In genomic region chr8:89677266-89677665, GRCm38 (mm10) we compare ENCODE assay signal across 28 mouse cellular contexts.
DNase-seq lines count a peak whose midpoint lies in the region.
"Had no signal": no experiment of that assay in that cellular context is flagged by ENCODE, and none has a peak within 500 bp of the region (broad histone marks: within the 10 kb centered on the region; RNA-seq: fewer than 3 reads in every experiment).

No protein-coding gene starts in this region.

- peak overlapping the region; percentile 58 for H3K27ac ChIP-seq in limb, embryonic 10.5 days
- H3K27ac ChIP-seq: forebrain, embryonic 12.5 days; hindbrain, embryonic 13.5 days; kidney, postnatal 0 days; liver, embryonic 12.5 days; midbrain, embryonic 12.5 days; neural tube, embryonic 15.5 days; stomach, postnatal 0 days had no signal

- DNase-seq in embryo, embryonic 10 days (ENCODE audit: low spot score) = peak; percentile 27
- DNase-seq in embryo, embryonic 9.5 days (ENCODE audit: extremely low spot score) = no peak
- DNase-seq in left cerebral cortex, postnatal 4 days = peak; percentile 66
- no peak for DNase-seq in left cerebral cortex, adult 18-20 months (ENCODE audit: low spot score in 2 of 2)
- peak; percentile 51 for DNase-seq in limb, embryonic 10.5 days (ENCODE audit: low spot score)
- no peak for DNase-seq in kidney, adult 9 months
- DNase-seq in kidney, postnatal 14 days = no peak
- DNase-seq: adrenal gland, postnatal 10 days; cerebellum, adult 11 months; cerebellum, adult 9-11 months; gastrocnemius, postnatal 25 days; heart, adult 18-20 months; heart, postnatal 36 days; kidney, adult 18-20 months; layer of hippocampus, postnatal 36 days; liver, postnatal 0 days; lung, postnatal 36 days; right cerebral cortex, postnatal 4 days; thymus, adult 2 months; thymus, postnatal 36 days had no signal

- H3K4me1 ChIP-seq in limb, embryonic 10.5 days = peaks cover 21% of the 10 kb centered on the region
- H3K4me1 ChIP-seq: liver, embryonic 12.5 days had no signal

- intact Hi-C loops in left cerebral cortex, postnatal 4 days (cut with DNase I) = no loop called here

- 43% methylated on average over 5 of the region's 5 CpGs for WGBS in limb, embryonic 10.5 days

- no peaks in the 10 kb centered on the region for H3K9me3 ChIP-seq in limb, embryonic 10.5 days (replicated peaks)
- H3K9me3 ChIP-seq: forebrain, embryonic 12.5 days; hindbrain, embryonic 13.5 days; liver, embryonic 12.5 days; midbrain, embryonic 12.5 days; neural tube, embryonic 15.5 days had no signal

- H3K36me3 ChIP-seq in limb, embryonic 10.5 days = no peaks in the 10 kb centered on the region
- H3K36me3 ChIP-seq: forebrain, embryonic 12.5 days; hindbrain, embryonic 13.5 days; liver, embryonic 12.5 days; midbrain, embryonic 12.5 days; neural tube, embryonic 15.5 days had no signal

- H3K27me3 ChIP-seq in limb, embryonic 10.5 days (ENCODE audit: low read depth, poor library complexity, severe bottlenecking) = 0 out of 2 replicates have a peak, but pooled peaks cover 5% of the 10 kb centered on the region
- H3K27me3 ChIP-seq: liver, embryonic 12.5 days; neural tube, embryonic 15.5 days had no signal

- no peak overlapping the region for H3K4me3 ChIP-seq in limb, embryonic 10.5 days
- H3K4me3 ChIP-seq: erythroblast, embryonic 14.5 days; forebrain, embryonic 12.5 days; hindbrain, embryonic 13.5 days; liver, embryonic 12.5 days; midbrain, embryonic 12.5 days; neural tube, embryonic 15.5 days had no signal

Comparison
In these comparisons a context has a peak if more than half of its experiments do, and no peak if none do; other contexts are left out.
1. DNase-seq: peak in embryo, embryonic 10 days (single experiment), left cerebral cortex, postnatal 4 days (single experiment) and limb, embryonic 10.5 days (single experiment); none in embryo, embryonic 9.5 days (single experiment), left cerebral cortex, adult 18-20 months (0 of 2), kidney, adult 9 months (single experiment) and kidney, postnatal 14 days (single experiment).